Mouse (Mus musculus) liver, embryonic 11.5 days (tissue): ENCODE measurements at regions not wholly inside any gene's neighbourhood (a gene's known extent, or its start where the extent isn't known, plus 50 kb on each side); places are given as distances from the start of the nearest gene placed in this dataset.

Experiments
- ATAC-seq: fragments of 200-750 bp; cut with Nextera tagmentation; replicated peaks from 2 replicates; pipeline ENCODE4 v1.8.0; 2017; ENCODE audit warnings: moderate number of reproducible peaks, mild to moderate bottlenecking, moderate TSS enrichment, moderate library complexity; ENCODE audit not compliant: low FRiP score
- DNase-seq: peaks from one replicate; pipeline ENCODE4 v3.0.0-alpha.2; 2017; ENCODE audit warnings: low spot score
- H3K27ac ChIP-seq: fragments of 300-500 bp; sonication (generic); 2 replicates; pipeline ENCODE4 v1.5.1; 2014; ENCODE audit warnings: mild to moderate bottlenecking, low read depth, low read length, control low read depth
- H3K27me3 ChIP-seq: fragments of 300-500 bp; sonication (generic); replicated peaks from 2 replicates; pipeline ENCODE4 v1.6.1; 2014; ENCODE audit warnings: low read length, mixed read lengths; ENCODE audit not compliant: control insufficient read depth, insufficient read depth
- H3K36me3 ChIP-seq: fragments of 300-500 bp; sonication (generic); 2 replicates; pipeline ENCODE4 v1.6.1; 2014; ENCODE audit warnings: mild to moderate bottlenecking, low read length, moderate library complexity, mixed read lengths; ENCODE audit not compliant: control insufficient read depth, insufficient read depth
- H3K4me1 ChIP-seq: fragments of 300-500 bp; sonication (generic); replicated peaks from 2 replicates; pipeline ENCODE4 v1.6.1; 2014; ENCODE audit warnings: low read length, mixed read lengths; ENCODE audit not compliant: control insufficient read depth, insufficient read depth
- H3K4me2 ChIP-seq: fragments of 300-500 bp; sonication (generic); 2 replicates; pipeline ENCODE4 v1.6.1; 2014; ENCODE audit warnings: mild to moderate bottlenecking, control low read depth, moderate library complexity
- H3K4me3 ChIP-seq: fragments of 300-500 bp; sonication (generic); 2 replicates; pipeline ENCODE4 v1.5.1; 2014; ENCODE audit warnings: low read depth, low read length, control low read depth
- H3K9ac ChIP-seq: fragments of 300-500 bp; sonication (generic); 2 replicates; pipeline ENCODE4 v1.6.1; 2014; ENCODE audit warnings: low read depth, low read length, control low read depth
- H3K9me3 ChIP-seq: fragments of 300-500 bp; sonication (generic); 2 replicates; pipeline ENCODE4 v1.6.1; 2016; ENCODE audit warnings: low read length, inconsistent platforms, mixed read lengths; ENCODE audit not compliant: control insufficient read depth
- WGBS: fragments of 180-500 bp; shearing (Covaris S2); extraction: QIAGEN DNeasy Blood & Tissue Kit; methylation state at CpG from one replicate; pipeline ENCODE4 v1.1.7; 2014; 5-methylcytosine and 5-hydroxymethylcytosine counted together

DNA sequence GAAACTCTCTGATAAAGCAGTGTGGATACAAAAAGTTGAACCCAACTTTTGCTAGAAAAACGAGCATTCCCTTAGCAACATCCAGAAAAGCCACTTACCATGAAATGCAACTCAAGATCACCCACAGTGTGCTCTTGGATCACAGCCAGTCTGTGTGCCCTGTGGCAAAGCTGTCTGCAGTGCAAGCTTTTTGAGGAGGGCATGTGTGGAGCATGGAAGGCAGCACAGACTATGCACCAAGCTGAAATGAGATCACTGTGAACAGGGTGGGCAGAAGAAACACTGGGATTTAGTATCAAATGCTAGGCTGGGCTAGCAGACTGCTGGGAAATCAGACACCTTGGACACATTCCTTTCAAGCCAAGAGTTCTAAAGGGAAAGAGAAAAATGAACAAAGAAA lies 162.4 kb downstream of the Sim1 start:
- H3K27ac ChIP-seq = no peak overlapping the region
- no peak overlapping the region for H3K9ac ChIP-seq
- H3K4me2 ChIP-seq = no peak overlapping the region
- H3K4me1 ChIP-seq = no peaks in the 10 kb centered on the region
- no peak for DNase-seq
- H3K4me3 ChIP-seq = no peak overlapping the region
- no peaks in the 10 kb centered on the region for H3K27me3 ChIP-seq
- no peak for ATAC-seq
- no peaks in the 10 kb centered on the region for H3K36me3 ChIP-seq
- 47% methylated on average over 1 of the region's 1 CpGs for WGBS
- H3K9me3 ChIP-seq = no peaks in the 10 kb centered on the region

DNA sequence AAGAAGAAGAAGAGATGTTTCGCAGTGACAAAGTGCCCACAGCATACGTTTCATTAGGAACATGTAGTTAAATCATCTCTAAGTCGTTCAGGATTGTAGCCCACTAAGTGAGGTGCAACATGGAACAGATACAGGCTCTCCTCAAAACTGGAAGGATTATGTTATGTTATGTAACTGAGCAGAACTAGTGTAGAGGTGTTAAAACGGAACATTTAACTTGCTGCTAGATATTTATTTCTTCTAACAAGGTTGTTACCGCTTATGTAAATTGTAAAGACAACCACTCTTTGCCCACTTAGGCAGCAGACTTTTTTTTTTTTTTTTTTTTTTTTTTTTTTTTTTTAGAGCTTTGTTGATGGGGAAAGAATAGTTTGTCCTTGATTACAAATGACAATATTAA lies 163.8 kb downstream of the Sim1 start:
- H3K4me3 ChIP-seq = no peak overlapping the region
- H3K9me3 ChIP-seq = no peaks in the 10 kb centered on the region
- DNase-seq (no peak), ATAC-seq (no peak)
- H3K27me3 ChIP-seq = no peaks in the 10 kb centered on the region
- no peaks in the 10 kb centered on the region for H3K36me3 ChIP-seq
- H3K9ac ChIP-seq = no peak overlapping the region
- H3K27ac ChIP-seq = no peak overlapping the region
- H3K4me2 ChIP-seq = no peak overlapping the region
- no peaks in the 10 kb centered on the region for H3K4me1 ChIP-seq
- 77% methylated on average over 5 of the region's 5 CpGs for WGBS

DNA sequence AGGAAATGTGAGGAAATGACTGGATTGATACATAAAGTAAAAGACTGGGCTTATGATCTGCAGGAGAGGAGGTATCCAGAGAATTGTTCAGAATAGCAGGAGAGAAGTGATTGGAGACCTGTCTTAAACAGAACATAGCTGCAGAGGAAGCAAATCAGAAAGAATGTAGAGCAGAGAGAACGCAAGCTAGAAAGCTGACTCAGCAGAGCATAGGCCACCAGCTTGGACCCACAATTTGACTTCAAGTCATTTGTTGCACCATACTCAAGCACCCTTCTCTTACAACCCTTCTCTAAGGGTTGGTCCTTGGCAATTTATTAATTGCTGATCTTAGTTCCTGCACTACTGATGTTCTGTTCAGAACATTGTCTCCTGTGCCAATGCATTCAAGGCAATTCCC lies 207.0 kb downstream of the Sim1 start:
- H3K4me2 ChIP-seq = no peak overlapping the region
- H3K4me3 ChIP-seq = no peak overlapping the region
- no peak overlapping the region for H3K9ac ChIP-seq
- no peaks in the 10 kb centered on the region for H3K9me3 ChIP-seq
- H3K27ac ChIP-seq = no peak overlapping the region
- no peak for DNase-seq
- no peaks in the 10 kb centered on the region for H3K4me1 ChIP-seq
- ATAC-seq = no peak
- no peaks in the 10 kb centered on the region for H3K36me3 ChIP-seq
- 90% methylated on average over 1 of the region's 1 CpGs for WGBS
- no peaks in the 10 kb centered on the region for H3K27me3 ChIP-seq

DNA sequence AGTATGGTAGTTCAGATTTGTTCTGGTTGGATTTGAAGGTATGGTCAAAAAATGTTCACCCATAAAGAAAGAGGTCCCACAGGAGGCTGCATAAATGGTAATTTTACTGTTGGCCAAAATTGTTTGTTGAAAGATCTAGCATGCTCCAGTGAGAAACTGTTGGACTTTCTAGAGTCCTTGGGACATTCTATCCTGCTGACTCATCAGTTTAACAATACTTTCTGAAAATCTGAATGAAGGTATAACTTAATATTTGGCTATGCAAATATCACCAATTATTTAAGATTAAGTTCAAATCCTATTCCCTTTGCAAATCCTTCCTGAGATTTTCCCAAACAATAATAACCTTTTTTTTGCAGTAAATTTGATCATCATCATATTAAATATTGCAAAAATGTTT lies 257.3 kb downstream of the Sim1 start:
- Histone ChIP-seq H3K27ac (no peak overlapping the region), H3K9ac (no peak overlapping the region), H3K9me3 (no peaks in the 10 kb centered on the region), H3K4me1 (no peaks in the 10 kb centered on the region), H3K27me3 (no peaks in the 10 kb centered on the region), H3K4me3 (no peak overlapping the region), H3K4me2 (no peak overlapping the region), H3K36me3 (no peaks in the 10 kb centered on the region)
- DNase-seq = no peak
- no peak for ATAC-seq

DNA sequence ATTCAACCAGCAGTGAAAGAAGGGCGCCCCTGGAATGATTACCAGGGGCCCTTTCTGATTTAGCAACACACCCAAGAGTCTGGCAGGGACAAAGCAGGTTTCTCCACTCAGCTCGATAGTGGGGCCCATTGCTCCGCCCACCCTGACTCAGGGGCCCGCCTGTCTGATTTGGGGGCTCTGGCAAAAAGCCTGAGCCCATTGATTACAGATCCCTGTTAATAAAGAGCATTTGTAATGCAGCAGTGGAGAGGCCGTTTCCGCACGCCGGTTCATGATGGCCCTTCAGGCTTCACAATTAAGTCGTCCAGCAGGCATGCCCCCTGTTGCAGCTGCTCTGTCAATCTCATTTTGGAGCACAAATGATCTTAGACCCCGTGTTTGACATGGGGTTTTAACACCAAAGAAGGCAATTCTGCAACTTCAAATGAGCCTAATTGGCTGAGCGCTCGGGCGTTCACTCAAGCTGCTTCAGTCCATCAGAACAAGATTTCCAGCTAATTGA lies 259.0 kb downstream of the Sim1 start:
- H3K27ac ChIP-seq = no peak overlapping the region
- H3K9ac ChIP-seq = no peak overlapping the region
- H3K4me2 ChIP-seq = no peak overlapping the region
- H3K27me3 ChIP-seq = no peaks in the 10 kb centered on the region
- H3K4me3 ChIP-seq = no peak overlapping the region
- no peaks in the 10 kb centered on the region for H3K36me3 ChIP-seq
- H3K4me1 ChIP-seq = no peaks in the 10 kb centered on the region
- whole genome bisulfite sequencing = 51% methylated on average over 13 of the region's 13 CpGs
- ATAC-seq = no peak
- no peak for DNase-seq
- H3K9me3 ChIP-seq = no peaks in the 10 kb centered on the region

DNA sequence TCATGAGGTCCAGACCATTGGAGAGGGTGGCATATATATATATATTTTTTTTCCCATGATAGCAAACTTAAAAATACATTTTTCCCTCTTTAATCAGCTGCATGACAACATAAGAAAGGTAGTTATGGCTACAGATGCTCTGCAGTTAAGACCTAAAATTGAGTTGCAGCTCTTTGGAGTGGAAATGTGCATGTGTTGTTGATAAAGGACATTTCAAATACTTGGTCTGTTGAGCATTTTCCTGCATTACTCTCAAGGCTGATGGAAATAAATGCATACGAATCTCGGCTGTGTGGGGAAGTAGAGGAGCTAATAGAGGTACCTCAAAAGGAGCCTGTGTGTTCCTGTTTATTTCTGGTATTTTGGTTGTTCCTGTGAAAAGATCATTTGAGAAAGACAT lies 259.5 kb downstream of the Sim1 start:
- Histone ChIP-seq H3K27me3 (no peaks in the 10 kb centered on the region), H3K4me3 (no peak overlapping the region), H3K4me2 (no peak overlapping the region), H3K9me3 (no peaks in the 10 kb centered on the region), H3K36me3 (no peaks in the 10 kb centered on the region), H3K27ac (no peak overlapping the region), H3K4me1 (no peaks in the 10 kb centered on the region), H3K9ac (no peak overlapping the region)
- ATAC-seq (no peak), DNase-seq (no peak)
- WGBS = 89% methylated on average over 2 of the region's 2 CpGs

DNA sequence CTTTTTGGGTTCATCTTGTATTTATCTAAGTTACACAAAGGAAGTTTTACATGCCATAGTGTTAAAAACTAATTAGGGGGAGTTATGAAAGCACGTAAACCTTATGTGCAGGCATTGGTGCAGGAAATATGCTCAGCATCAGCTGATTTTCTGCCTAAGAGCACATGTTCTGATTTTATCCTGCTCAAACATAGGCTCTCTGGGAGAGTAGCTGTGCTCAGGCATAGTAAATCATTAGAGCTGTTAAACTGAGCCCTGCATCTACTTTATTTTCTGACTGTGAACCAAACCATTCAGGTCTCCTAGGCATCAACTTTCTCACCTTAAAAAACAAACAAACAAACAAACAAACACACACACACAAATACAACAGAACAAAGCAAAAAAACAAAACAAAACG lies 260.2 kb downstream of the Sim1 start:
- Histone ChIP-seq H3K9ac (no peak overlapping the region), H3K27ac (no peak overlapping the region), H3K4me1 (no peaks in the 10 kb centered on the region), H3K36me3 (no peaks in the 10 kb centered on the region), H3K4me2 (no peak overlapping the region), H3K27me3 (no peaks in the 10 kb centered on the region), H3K4me3 (no peak overlapping the region), H3K9me3 (no peaks in the 10 kb centered on the region)
- ATAC-seq = no peak
- DNase-seq = no peak
- WGBS = 89% methylated on average over 2 of the region's 2 CpGs

DNA sequence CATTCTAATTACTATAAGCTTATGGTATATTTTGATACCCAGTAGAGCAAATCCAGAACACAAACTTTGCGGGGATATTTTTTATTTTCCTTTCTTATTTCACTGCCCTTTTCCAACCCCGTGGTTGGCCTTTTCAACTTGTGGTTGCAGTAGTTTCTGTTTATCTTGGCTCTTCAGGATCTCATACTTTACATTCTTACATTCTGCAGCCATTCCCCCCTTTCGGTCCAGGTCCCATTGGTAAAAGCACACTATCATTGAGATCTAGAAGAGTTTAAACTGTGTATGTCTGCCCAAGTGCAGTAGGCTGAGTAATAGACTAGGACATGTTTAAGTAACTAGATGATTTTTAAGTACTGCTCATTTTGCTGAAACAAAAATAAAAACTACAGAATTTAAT lies 279.1 kb downstream of the Sim1 start:
- Histone ChIP-seq H3K36me3 (no peaks in the 10 kb centered on the region), H3K9ac (no peak overlapping the region), H3K4me3 (no peak overlapping the region), H3K9me3 (no peaks in the 10 kb centered on the region), H3K4me2 (no peak overlapping the region), H3K27ac (no peak overlapping the region), H3K4me1 (no peaks in the 10 kb centered on the region), H3K27me3 (no peaks in the 10 kb centered on the region)
- ATAC-seq (no peak), DNase-seq (no peak)
- WGBS = 73% methylated on average over 3 of the region's 3 CpGs

DNA sequence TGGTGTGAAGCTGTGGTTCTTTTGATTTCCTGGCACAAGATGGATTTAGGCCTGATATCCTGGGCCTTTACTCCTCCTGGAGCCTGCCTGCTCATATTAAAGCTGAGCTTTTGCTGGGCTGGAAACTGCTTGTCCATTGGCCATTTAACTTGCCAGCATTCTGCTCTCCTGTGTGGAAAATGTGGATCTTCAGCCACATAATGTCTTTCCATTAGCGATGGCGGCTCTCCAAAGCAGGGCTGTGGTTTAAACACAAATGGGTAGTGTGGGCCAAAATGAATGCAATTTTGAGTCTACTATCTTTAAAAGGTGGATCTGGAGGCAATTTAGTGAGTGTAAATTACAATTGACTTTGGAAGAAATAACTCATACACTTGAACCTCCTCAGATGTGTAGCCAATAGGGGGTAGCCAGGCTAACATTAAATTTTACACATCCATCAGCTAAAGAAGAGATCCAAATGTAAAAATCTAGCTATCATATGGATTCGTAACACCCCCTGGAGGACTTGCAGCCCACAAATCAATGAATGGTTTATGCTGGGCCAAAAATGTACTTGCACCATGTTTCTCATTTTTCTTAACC lies 281.5 kb downstream of the Sim1 start:
- WGBS = 85% methylated on average over 3 of the region's 3 CpGs
- H3K4me2 ChIP-seq = no peak overlapping the region
- H3K9me3 ChIP-seq = no peaks in the 10 kb centered on the region
- DNase-seq (no peak), ATAC-seq (no peak)
- H3K4me1 ChIP-seq = no peaks in the 10 kb centered on the region
- no peaks in the 10 kb centered on the region for H3K36me3 ChIP-seq
- no peak overlapping the region for H3K4me3 ChIP-seq
- no peak overlapping the region for H3K9ac ChIP-seq
- no peaks in the 10 kb centered on the region for H3K27me3 ChIP-seq
- H3K27ac ChIP-seq = no peak overlapping the region
